Mouse (Mus musculus): ENCODE data around the gene Dpp4. TPM values are rescaled to one million over a fixed set of nuclear protein-coding genes. Genes with fewer than 3 reads are reported as not detected.

Dpp4 gene
- polyA plus RNA-seq, 1 experiment from 2014 or later: 14.5 TPM

DNA sequence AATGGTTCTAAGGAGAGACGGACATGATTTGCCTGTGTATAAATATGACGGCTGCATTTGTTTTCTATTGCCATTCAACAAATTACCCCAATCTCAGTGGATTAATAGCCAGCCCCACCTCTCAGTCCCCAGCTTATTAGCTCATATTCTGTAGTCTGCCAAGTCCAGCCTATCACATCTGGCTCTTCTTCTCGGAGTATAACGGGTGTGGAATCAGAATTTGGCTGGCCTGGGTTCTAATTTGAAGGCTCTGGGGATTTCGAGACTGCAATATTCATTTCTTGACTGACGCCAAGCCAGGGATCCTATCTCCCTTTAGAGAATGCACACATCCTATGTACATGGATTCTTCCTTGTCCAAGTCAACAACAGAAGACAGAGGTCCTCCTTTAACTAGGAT is 11.0 kb downstream of the Dpp4 start:
- WGBS: 75% methylated on average over 6 of the region's 6 CpGs
- Histone ChIP-seq H3K27me3 (no peaks in the 10 kb centered on the region), H3K4me2 (no peak overlapping the region), H3K27ac (no peak overlapping the region), H3K36me3 (no peaks in the 10 kb centered on the region), H3K9me3 (no peaks in the 10 kb centered on the region), H3K4me1 (no peaks in the 10 kb centered on the region), H3K9ac (no peak overlapping the region), H3K4me3 (no peak overlapping the region)
- no peak for ATAC-seq (ENCODE audit: insufficient number of reproducible peaks, low FRiP score, low TSS enrichment, low read depth)

DNA sequence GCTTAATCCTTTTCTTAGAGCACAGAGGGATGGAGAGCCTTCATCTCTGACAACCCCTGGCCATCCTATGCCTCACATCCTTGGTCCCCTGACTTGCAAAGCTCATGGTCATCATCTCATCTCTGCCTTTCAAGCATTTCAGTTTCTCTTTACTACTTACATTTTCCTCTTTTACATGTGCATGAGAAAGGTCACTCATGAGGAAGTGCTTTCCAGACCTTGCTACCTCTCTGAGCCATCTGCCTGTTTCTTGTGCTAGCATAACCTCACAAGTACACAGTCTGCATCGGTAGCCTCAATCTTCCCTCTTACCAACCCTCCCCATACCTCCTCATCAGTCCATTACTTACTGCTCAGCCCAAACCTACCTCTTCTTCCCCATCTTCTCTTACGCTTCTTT is 12.2 kb downstream of the Dpp4 start:
- H3K4me1 ChIP-seq: no peaks in the 10 kb centered on the region
- no peak overlapping the region for H3K4me3 ChIP-seq
- ATAC-seq (ENCODE audit: insufficient number of reproducible peaks, low FRiP score, low TSS enrichment, low read depth): no peak
- no peaks in the 10 kb centered on the region for H3K27me3 ChIP-seq
- no peak overlapping the region for H3K27ac ChIP-seq
- WGBS: 90% methylated on average over 2 of the region's 2 CpGs
- H3K4me2 ChIP-seq: no peak overlapping the region
- H3K36me3 ChIP-seq: no peaks in the 10 kb centered on the region
- H3K9me3 ChIP-seq: no peaks in the 10 kb centered on the region
- no peak overlapping the region for H3K9ac ChIP-seq

DNA sequence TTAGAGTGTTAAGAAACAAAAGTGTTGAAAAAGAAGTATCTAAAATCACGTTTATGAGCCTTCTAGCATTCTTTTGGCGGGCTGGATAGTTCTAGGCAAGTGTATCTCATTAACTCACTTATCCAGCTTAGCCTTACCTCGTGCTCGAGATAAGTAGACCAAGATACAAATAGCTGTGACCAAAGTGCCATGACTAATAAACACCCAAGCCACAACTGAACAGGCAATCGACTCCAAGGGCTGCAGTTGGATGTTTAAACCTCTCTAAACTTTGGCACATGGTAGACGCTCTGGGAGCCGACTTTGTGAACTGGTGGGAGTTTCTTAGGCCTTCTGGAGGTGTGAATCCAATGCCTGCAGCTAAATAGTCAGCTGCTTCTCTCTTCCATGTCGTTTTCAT is 12.7 kb downstream of the Dpp4 start:
- H3K36me3 ChIP-seq: no peaks in the 10 kb centered on the region
- no peaks in the 10 kb centered on the region for H3K9me3 ChIP-seq
- H3K4me2 ChIP-seq: no peak overlapping the region
- H3K9ac ChIP-seq: no peak overlapping the region
- H3K27me3 ChIP-seq: no peaks in the 10 kb centered on the region
- 50% methylated on average over 8 of the region's 8 CpGs for WGBS
- no peaks in the 10 kb centered on the region for H3K4me1 ChIP-seq
- ATAC-seq (ENCODE audit: insufficient number of reproducible peaks, low FRiP score, low TSS enrichment, low read depth): no peak
- no peak overlapping the region for H3K4me3 ChIP-seq
- H3K27ac ChIP-seq: no peak overlapping the region

DNA sequence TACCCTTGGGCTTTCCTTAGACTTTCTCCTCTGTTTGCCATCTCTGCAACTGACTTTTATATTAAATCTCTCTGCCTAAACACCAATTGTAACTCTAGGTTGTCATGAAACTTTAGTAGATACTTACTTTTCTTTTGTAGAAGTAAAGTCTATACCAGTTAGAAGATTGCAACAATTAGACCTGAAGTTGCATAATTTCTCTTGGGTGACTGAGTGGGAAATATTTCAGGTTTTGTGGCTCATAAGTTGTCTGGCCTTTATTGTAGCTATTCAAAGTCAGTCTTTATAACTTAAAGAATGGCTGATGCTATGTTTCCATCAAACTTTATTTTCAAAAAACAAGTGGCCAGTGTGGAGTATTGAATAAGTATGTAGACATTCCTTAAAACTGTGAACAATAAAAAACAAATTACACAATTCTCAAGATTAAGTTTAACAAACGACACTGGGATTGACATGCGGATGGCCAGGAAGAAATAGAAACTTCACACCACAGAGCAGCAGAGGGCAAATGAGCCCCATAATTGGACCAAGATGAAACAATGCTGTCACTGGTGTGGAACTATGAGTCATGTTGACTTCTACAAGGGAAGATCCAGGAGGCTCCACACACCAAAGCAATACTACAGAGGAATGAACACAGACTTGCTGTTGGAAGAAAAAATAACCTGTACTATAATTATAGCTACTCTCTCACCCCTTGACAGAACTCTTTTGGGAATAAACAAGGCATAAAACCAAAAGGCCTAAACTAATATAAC is 13.7 kb downstream of the Dpp4 start:
- Histone ChIP-seq H3K4me1 (no peaks in the 10 kb centered on the region), H3K36me3 (no peaks in the 10 kb centered on the region), H3K4me3 (no peak overlapping the region), H3K27ac (0 out of 2 replicates have a peak overlapping the region, but pooled peaks have one; percentile 11), H3K9me3 (no peaks in the 10 kb centered on the region), H3K27me3 (no peaks in the 10 kb centered on the region), H3K9ac (no peak overlapping the region), H3K4me2 (no peak overlapping the region)
- 82% methylated on average over 2 of the region's 2 CpGs for WGBS
- ATAC-seq (ENCODE audit: insufficient number of reproducible peaks, low FRiP score, low TSS enrichment, low read depth): no peak

DNA sequence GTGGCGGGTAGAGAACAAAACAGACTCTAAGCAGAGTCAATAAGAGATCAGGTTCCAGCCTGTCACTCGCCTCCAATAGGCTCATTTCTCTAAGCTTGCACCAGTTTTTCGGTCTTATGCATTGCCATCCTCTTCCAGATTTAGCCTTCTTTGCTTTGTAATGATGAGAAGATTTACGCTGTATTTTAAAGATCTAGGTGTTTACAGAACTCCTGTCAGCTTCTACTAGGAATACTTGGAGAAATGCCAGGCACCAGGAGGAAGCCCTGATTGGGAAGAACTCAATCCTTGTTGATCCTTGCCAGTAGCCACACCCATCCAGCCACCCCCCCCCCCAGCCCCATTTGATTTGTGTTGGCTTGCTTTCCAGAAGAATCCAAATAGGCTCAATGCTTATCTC is 14.4 kb downstream of the Dpp4 start:
- H3K9me3 ChIP-seq: no peaks in the 10 kb centered on the region
- no peak for ATAC-seq (ENCODE audit: insufficient number of reproducible peaks, low FRiP score, low TSS enrichment, low read depth)
- H3K4me1 ChIP-seq: no peaks in the 10 kb centered on the region
- no peak overlapping the region for H3K9ac ChIP-seq
- 70% methylated on average over 4 of the region's 4 CpGs for WGBS
- no peak overlapping the region for H3K4me2 ChIP-seq
- H3K36me3 ChIP-seq: no peaks in the 10 kb centered on the region
- no peak overlapping the region for H3K27ac ChIP-seq
- H3K4me3 ChIP-seq: no peak overlapping the region
- H3K27me3 ChIP-seq: no peaks in the 10 kb centered on the region

- H3K4me2 ChIP-seq: no peak overlapping the region
- no peaks in the 10 kb centered on the region for H3K4me1 ChIP-seq
- no peak overlapping the region for H3K9ac ChIP-seq
- ATAC-seq (ENCODE audit: insufficient number of reproducible peaks, low FRiP score, low TSS enrichment, low read depth): no peak
- H3K27ac ChIP-seq: no peak overlapping the region
- no peak overlapping the region for H3K4me3 ChIP-seq
- H3K27me3 ChIP-seq: no peaks in the 10 kb centered on the region
- WGBS: 79% methylated on average over 1 of the region's 1 CpGs
- H3K36me3 ChIP-seq: no peaks in the 10 kb centered on the region
- no peaks in the 10 kb centered on the region for H3K9me3 ChIP-seq
Observed at GRCm38 (mm10) chr2:62396799-62397198, 15.2 kb downstream of the Dpp4 start.

- Histone ChIP-seq H3K9ac (no peak overlapping the region), H3K27me3 (no peaks in the 10 kb centered on the region), H3K4me1 (no peaks in the 10 kb centered on the region), H3K9me3 (no peaks in the 10 kb centered on the region), H3K4me2 (no peak overlapping the region), H3K27ac (no peak overlapping the region), H3K36me3 (no peaks in the 10 kb centered on the region), H3K4me3 (no peak overlapping the region)
- 85% methylated on average over 3 of the region's 3 CpGs for WGBS
- ATAC-seq (ENCODE audit: insufficient number of reproducible peaks, low FRiP score, low TSS enrichment, low read depth): no peak
Observed at GRCm38 (mm10) chr2:62394800-62395199, 17.2 kb downstream of the Dpp4 start.

DNA sequence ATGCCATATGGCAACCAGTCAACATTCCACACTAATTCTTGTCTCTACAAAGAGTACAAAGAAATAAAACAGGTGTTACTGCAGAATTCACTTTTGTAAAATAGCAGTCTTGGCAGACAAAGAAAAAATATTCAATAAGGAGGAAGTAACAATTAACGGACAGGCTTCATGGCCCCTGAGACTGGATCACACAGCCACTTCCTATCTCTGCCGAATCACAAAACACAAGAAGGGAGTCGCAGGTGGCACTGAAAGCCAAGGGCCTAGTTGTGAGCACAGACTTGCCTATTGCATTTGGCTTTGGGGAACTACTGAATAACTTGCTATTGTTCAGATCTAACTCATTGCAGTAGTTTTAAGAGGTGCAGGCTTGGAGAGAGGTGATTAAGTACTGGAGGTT is 19.9 kb downstream of the Dpp4 start:
- H3K9me3 ChIP-seq: no peaks in the 10 kb centered on the region
- no peaks in the 10 kb centered on the region for H3K36me3 ChIP-seq
- no peak for ATAC-seq (ENCODE audit: insufficient number of reproducible peaks, low FRiP score, low TSS enrichment, low read depth)
- H3K9ac ChIP-seq: no peak overlapping the region
- no peak overlapping the region for H3K4me2 ChIP-seq
- 66% methylated on average over 3 of the region's 3 CpGs for WGBS
- no peak overlapping the region for H3K4me3 ChIP-seq
- H3K4me1 ChIP-seq: no peaks in the 10 kb centered on the region
- no peaks in the 10 kb centered on the region for H3K27me3 ChIP-seq
- H3K27ac ChIP-seq: no peak overlapping the region

DNA sequence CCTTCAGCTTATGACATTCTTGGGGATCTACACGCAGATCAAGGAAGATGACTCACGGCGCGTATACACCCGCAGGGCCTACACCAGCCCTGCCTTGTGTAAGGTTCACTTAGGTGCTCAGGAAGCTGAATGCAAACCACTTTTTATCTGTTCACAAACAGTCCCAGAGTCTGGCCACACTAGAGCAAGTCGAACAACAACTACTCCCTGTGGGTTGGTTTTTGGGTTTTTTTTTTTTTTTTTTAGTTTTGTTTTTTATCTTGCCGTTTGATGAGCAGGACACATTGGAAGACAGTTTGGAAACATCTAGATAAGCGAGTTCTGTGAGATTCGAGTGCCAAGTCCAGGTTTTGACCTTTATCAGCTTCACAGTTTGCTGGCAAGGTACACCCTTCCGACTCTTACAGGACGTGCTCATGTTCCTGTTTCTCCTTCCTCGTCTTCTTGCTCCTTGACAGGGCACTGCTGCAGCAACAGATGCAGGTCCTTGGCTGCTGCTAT is 21.0 kb downstream of the Dpp4 start:
- H3K4me1 ChIP-seq: no peaks in the 10 kb centered on the region
- H3K36me3 ChIP-seq: no peaks in the 10 kb centered on the region
- no peak for ATAC-seq (ENCODE audit: insufficient number of reproducible peaks, low FRiP score, low TSS enrichment, low read depth)
- 75% methylated on average over 12 of the region's 12 CpGs for WGBS
- no peaks in the 10 kb centered on the region for H3K9me3 ChIP-seq
- no peak overlapping the region for H3K4me2 ChIP-seq
- H3K27me3 ChIP-seq: no peaks in the 10 kb centered on the region
- no peak overlapping the region for H3K4me3 ChIP-seq
- H3K27ac ChIP-seq: peak overlapping the region; percentile 38; the same call in 1 of the 2 replicates
- H3K9ac ChIP-seq: no peak overlapping the region

DNA sequence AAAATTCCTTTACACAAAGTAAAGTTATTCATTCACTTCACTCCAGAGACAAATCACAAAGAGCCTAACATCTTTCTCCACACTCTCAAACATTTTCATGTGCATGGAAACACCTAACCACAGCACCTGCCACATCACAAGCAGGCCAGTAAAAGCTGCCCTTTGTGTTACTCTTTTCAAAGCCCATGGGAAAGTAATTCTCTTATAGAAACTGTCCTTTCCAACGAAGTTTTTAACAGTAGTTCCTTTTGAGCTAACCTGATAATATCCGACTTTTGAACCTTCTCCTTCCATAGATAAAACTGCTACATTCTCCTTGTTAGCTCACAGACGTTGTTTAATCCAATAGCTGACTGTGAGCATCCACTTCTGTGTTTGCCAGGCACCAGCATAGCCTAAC is 21.7 kb downstream of the Dpp4 start:
- Histone ChIP-seq H3K4me3 (no peak overlapping the region), H3K27me3 (no peaks in the 10 kb centered on the region), H3K9me3 (no peaks in the 10 kb centered on the region), H3K27ac (no peak overlapping the region), H3K9ac (no peak overlapping the region), H3K36me3 (no peaks in the 10 kb centered on the region), H3K4me2 (no peak overlapping the region), H3K4me1 (no peaks in the 10 kb centered on the region)
- WGBS: 76% methylated on average over 3 of the region's 3 CpGs
- no peak for ATAC-seq (ENCODE audit: insufficient number of reproducible peaks, low FRiP score, low TSS enrichment, low read depth)

- Histone ChIP-seq H3K4me2 (no peak overlapping the region), H3K4me1 (no peaks in the 10 kb centered on the region), H3K27me3 (no peaks in the 10 kb centered on the region), H3K27ac (no peak overlapping the region), H3K36me3 (no peaks in the 10 kb centered on the region), H3K9ac (no peak overlapping the region), H3K4me3 (no peak overlapping the region), H3K9me3 (no peaks in the 10 kb centered on the region)
- no peak for ATAC-seq (ENCODE audit: insufficient number of reproducible peaks, low FRiP score, low TSS enrichment, low read depth)
- WGBS: 84% methylated on average over 4 of the region's 4 CpGs
Observed at GRCm38 (mm10) chr2:62388841-62389240, 23.2 kb downstream of the Dpp4 start.

DNA sequence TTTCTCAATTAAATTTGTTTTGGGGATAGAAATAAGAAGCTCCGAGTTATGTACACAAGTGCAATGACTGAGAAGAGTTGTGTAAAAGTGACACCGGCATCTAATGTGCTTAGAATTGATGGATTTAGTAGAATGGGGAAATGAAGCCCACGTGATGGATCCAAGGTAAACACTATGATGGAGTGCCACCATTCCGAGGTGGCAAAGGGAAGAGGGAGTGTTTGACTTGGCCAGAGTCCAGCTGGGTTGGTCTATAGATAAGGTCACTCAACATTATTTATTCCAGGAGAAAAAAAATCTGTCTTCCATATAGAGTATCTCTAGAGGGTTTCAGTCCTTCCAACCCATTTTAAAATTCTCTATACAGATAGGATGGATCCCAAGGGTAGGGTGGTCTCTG is 28.8 kb downstream of the Dpp4 start:
- no peaks in the 10 kb centered on the region for H3K27me3 ChIP-seq
- H3K4me2 ChIP-seq: no peak overlapping the region
- no peaks in the 10 kb centered on the region for H3K9me3 ChIP-seq
- 78% methylated on average over 4 of the region's 4 CpGs for WGBS
- ATAC-seq (ENCODE audit: insufficient number of reproducible peaks, low FRiP score, low TSS enrichment, low read depth): no peak
- no peak overlapping the region for H3K4me3 ChIP-seq
- H3K36me3 ChIP-seq: no peaks in the 10 kb centered on the region
- no peak overlapping the region for H3K9ac ChIP-seq
- no peak overlapping the region for H3K27ac ChIP-seq
- no peaks in the 10 kb centered on the region for H3K4me1 ChIP-seq

- no peaks in the 10 kb centered on the region for H3K9me3 ChIP-seq
- H3K36me3 ChIP-seq: no peaks in the 10 kb centered on the region
- no peaks in the 10 kb centered on the region for H3K4me1 ChIP-seq
- 69% methylated on average over 5 of the region's 5 CpGs for WGBS
- ATAC-seq (ENCODE audit: insufficient number of reproducible peaks, low FRiP score, low TSS enrichment, low read depth): no peak
- no peaks in the 10 kb centered on the region for H3K27me3 ChIP-seq
- no peak overlapping the region for H3K9ac ChIP-seq
- no peak overlapping the region for H3K4me3 ChIP-seq
- H3K4me2 ChIP-seq: no peak overlapping the region
- H3K27ac ChIP-seq: no peak overlapping the region
Observed at GRCm38 (mm10) chr2:62382440-62382839, 29.6 kb downstream of the Dpp4 start.
